In the genomic region with DNA sequence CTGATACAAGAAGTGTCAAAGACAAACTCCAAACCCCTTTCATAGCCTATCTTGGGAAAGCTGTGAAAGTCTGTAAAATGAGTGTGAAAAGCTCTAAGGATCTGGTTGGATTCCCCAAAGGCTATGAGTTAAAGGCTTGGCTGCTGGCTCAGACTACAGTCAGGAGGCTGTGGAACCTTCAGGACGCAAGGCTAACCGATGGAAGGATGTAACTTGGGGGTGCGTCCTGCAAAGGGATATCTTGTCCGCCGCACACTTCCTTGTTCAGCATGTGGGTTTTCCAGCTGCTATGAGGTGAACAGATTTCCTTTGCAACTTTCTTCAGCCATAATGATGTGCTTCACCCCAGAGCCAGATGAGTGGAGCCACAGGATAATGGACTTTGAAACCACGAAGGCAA, we compare ENCODE assay signal across 23 mouse cellular contexts.
DNase-seq lines count a peak whose midpoint lies in the region; ATAC-seq lines count a peak whose summit lies in the region.
"Had no signal": no experiment of that assay in that cellular context is flagged by ENCODE, and none has a peak within 500 bp of the region (broad histone marks: within the 10 kb centered on the region; RNA-seq: fewer than 3 reads in every experiment).

No protein-coding gene starts in this region.

- no peaks in the 10 kb centered on the region for H3K9me3 ChIP-seq in heart, embryonic 10.5 days
- H3K9me3 ChIP-seq in heart, embryonic 12.5 days (replicated peaks): 0 out of 2 replicates have a peak, but pooled peaks cover 3% of the 10 kb centered on the region
- H3K9me3 ChIP-seq in heart, embryonic 15.5 days (replicated peaks): no peaks in the 10 kb centered on the region
- H3K9me3 ChIP-seq: embryonic facial prominence, embryonic 13.5 days; embryonic facial prominence, embryonic 15.5 days; forebrain, embryonic 10.5 days; forebrain, embryonic 12.5 days had no signal

- 0 out of 2 replicates have a peak overlapping the region, but pooled peaks have one; percentile 7 for H3K27ac ChIP-seq in heart, embryonic 10.5 days
- peak overlapping the region; percentile 44; the same call in 1 of the 2 replicates for H3K27ac ChIP-seq in heart, embryonic 12.5 days (ENCODE audit: poor library complexity, severe bottlenecking)
- no peak overlapping the region for H3K27ac ChIP-seq in heart, embryonic 15.5 days
- H3K27ac ChIP-seq: embryonic facial prominence, embryonic 13.5 days; embryonic facial prominence, embryonic 15.5 days; forebrain, embryonic 10.5 days; forebrain, embryonic 12.5 days had no signal

- peak; percentile 57; the same call in 1 of the 2 replicates for ATAC-seq in heart, embryonic 12.5 days (ENCODE audit: insufficient number of reproducible peaks, low FRiP score)
- 0 out of 2 replicates have a peak, but pooled peaks have one; percentile 22 for ATAC-seq in heart, embryonic 15.5 days (replicated peaks; ENCODE audit: insufficient number of reproducible peaks, insufficient read depth, low FRiP score, low read depth)
- ATAC-seq: forebrain, embryonic 14.5 days had no signal

- 36% methylated on average over 6 of the region's 6 CpGs for WGBS in heart, embryonic 10.5 days
- 21% methylated on average over 6 of the region's 6 CpGs for WGBS in heart, embryonic 12.5 days
- 36% methylated on average over 6 of the region's 6 CpGs for WGBS in heart, embryonic 15.5 days

- no peak overlapping the region for H3K9ac ChIP-seq in heart, embryonic 12.5 days
- H3K9ac ChIP-seq in heart, embryonic 15.5 days: no peak overlapping the region
- H3K9ac ChIP-seq: embryonic facial prominence, embryonic 13.5 days; embryonic facial prominence, embryonic 15.5 days; forebrain, embryonic 12.5 days had no signal

- intact Hi-C loops in heart, postnatal 14 days (cut with DNase I): no loop called here
- intact Hi-C loops in heart, postnatal 10 days (cut with DNase I): no loop called here

- H3K27me3 ChIP-seq in heart, embryonic 10.5 days (ENCODE audit: insufficient read depth, poor library complexity, severe bottlenecking): peaks cover 9% of the 10 kb centered on the region; the same call in 1 of the 2 replicates
- H3K27me3 ChIP-seq in heart, embryonic 12.5 days (replicated peaks): no peaks in the 10 kb centered on the region; the same call in none of the 2 replicates
- no peaks in the 10 kb centered on the region for H3K27me3 ChIP-seq in heart, embryonic 15.5 days
- H3K27me3 ChIP-seq: embryonic facial prominence, embryonic 13.5 days; embryonic facial prominence, embryonic 15.5 days; forebrain, embryonic 12.5 days had no signal

- H3K4me2 ChIP-seq in heart, embryonic 12.5 days: peak overlapping the region; percentile 4; the same call in 1 of the 2 replicates
- H3K4me2 ChIP-seq in heart, embryonic 15.5 days: no peak overlapping the region
- H3K4me2 ChIP-seq: embryonic facial prominence, embryonic 13.5 days; embryonic facial prominence, embryonic 15.5 days; forebrain, embryonic 12.5 days had no signal

- peaks cover 5% of the 10 kb centered on the region; the same call in 1 of the 2 replicates for H3K4me1 ChIP-seq in heart, embryonic 10.5 days
- peaks cover 12% of the 10 kb centered on the region for H3K4me1 ChIP-seq in heart, embryonic 12.5 days (replicated peaks)
- H3K4me1 ChIP-seq in heart, embryonic 15.5 days (replicated peaks): no peaks in the 10 kb centered on the region
- H3K4me1 ChIP-seq: embryonic facial prominence, embryonic 13.5 days; embryonic facial prominence, embryonic 15.5 days; forebrain, embryonic 10.5 days; forebrain, embryonic 12.5 days had no signal

- DNase-seq in heart, embryonic 10.5 days (ENCODE audit: low spot score): no peak
- no peak for DNase-seq in heart, postnatal 14 days
- DNase-seq in heart, adult 18-20 months: no peak
- no peak for DNase-seq in heart, postnatal 10 days
- no peak for DNase-seq in thymus, postnatal 36 days
- DNase-seq: adrenal gland, adult 2 months; adrenal gland, postnatal 10 days; adrenal gland, postnatal 25 days; cerebellum, adult 11 months; cerebellum, adult 18-20 months; cerebellum, adult 8-10 months; cerebellum, adult 9-11 months; cerebellum, postnatal 14 days; cerebellum, postnatal 36 days; embryo, embryonic 11 days had no signal

- no peaks in the 10 kb centered on the region for H3K36me3 ChIP-seq in heart, embryonic 10.5 days
- H3K36me3 ChIP-seq in heart, embryonic 12.5 days: no peaks in the 10 kb centered on the region
- H3K36me3 ChIP-seq in heart, embryonic 15.5 days: no peaks in the 10 kb centered on the region
- H3K36me3 ChIP-seq: embryonic facial prominence, embryonic 13.5 days; embryonic facial prominence, embryonic 15.5 days; forebrain, embryonic 10.5 days; forebrain, embryonic 12.5 days had no signal

- H3K4me3 ChIP-seq in heart, embryonic 10.5 days: no peak overlapping the region
- H3K4me3 ChIP-seq in heart, embryonic 12.5 days: no peak overlapping the region
- no peak overlapping the region for H3K4me3 ChIP-seq in heart, embryonic 15.5 days
- H3K4me3 ChIP-seq: embryonic facial prominence, embryonic 13.5 days; embryonic facial prominence, embryonic 15.5 days; erythroblast, embryonic 14.5 days; forebrain, embryonic 10.5 days; forebrain, embryonic 12.5 days had no signal
